Mouse (Mus musculus): ENCODE data around the gene Palm3. TPM values are rescaled to one million over a fixed set of nuclear protein-coding genes. Genes with fewer than 3 reads are reported as not detected.

Palm3 gene
- not detected for polyA plus RNA-seq (2014; fragmentation: Illumina TruSeq; extraction: RNeasy Lipid Tissue Mini Kit (QIAGEN cat#74804); ENCODE audit: low read depth, low replicate concordance)

DNA sequence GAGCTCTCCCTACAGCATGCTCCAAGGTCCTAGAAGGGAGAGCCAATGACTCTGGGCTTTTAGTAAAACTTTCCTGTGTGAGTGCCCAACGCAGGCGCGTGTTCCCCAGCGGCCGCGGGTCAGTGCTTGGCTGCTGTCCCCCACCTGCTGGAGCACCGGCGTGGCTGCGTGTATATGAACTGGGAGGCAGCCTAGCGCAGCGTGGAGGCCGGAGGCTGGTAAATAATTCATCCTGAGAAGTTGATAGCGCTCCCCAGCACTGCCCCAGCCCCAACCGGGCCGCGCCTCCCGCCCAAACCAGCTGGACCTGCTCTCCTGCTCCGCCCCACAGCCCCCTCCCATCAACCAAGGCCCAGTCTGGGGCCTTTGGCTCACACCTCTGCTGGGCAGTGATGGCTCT, at the start of gene Palm3:
TSS of gene Palm3 (plus strand) at position 376 of the 400 bp plus-strand sequence.

GRCm38 (mm10) chr8:83972150-83973120, 48.8 kb upstream of the Palm3 start, which contains the start of gene Prkaca:
Gene Prkaca, plus strand, starts transcription at chr8:83972993.

DNA sequence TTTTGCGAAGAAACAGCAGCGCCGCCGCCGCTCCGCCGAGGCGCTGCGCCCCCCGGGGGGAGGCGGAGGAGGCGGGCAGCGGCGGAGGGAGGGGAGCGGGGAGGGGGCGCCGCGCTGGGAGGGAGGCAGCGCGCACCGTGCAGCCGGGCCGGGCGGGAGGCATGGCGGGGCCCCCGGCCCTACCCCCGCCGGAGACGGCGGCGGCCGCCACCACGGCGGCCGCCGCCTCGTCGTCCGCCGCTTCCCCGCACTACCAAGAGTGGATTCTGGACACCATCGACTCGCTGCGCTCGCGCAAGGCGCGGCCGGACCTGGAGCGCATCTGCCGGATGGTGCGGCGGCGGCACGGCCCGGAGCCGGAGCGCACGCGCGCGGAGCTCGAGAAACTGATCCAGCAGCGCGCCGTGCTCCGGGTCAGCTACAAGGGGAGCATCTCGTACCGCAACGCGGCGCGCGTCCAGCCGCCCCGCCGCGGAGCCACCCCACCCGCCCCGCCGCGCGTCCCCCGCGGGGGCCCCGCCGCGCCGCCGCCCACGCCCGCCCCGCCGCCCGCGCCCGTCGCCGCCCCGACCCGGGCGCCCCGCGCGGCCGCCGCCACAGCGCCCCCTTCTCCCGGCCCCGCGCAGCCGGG, 23.6 kb upstream of the Palm3 start, which contains the start of gene Samd1:
TSS of gene Samd1 (plus strand) at position 162 of the 631 bp plus-strand sequence.

DNA sequence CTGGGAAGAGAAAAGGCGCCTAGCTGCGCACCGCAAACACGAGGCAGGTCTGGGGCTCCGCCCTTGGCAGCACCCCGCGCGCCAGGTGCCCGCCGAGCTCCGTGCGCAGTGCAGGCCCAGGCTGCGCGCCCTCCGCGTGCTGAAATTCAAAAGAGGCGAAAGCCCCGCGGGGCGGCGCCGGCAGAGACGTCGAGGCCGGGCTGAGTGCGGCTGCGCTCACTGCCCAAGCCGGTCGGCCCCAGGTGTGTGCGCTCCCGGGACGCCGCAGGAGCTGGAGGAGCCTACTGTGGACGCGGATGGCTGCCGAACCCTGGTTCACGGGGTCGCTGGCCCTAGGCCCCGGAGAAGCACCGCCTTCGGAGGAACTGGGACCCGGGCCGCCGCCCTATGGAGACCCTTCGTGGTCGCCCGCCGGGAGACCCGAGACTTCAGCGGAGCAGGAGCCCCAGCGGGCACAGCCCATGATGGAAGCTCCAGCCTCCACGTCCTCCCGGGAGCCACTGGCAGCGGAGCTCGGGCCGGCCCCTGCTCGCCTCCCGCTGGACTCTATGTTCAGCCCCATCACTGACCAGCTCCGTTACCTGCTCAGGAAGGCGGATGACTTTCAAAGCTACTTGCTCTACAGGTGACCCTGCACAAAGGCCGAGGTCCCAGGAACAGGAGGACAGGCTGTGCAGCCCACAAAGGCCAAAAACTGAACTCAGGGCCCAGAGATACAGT, 19.8 kb upstream of the Palm3 start, which contains the start of gene 1700067K01Rik:
TSS of gene 1700067K01Rik (plus strand) at position 222 of the 720 bp plus-strand sequence.

DNA sequence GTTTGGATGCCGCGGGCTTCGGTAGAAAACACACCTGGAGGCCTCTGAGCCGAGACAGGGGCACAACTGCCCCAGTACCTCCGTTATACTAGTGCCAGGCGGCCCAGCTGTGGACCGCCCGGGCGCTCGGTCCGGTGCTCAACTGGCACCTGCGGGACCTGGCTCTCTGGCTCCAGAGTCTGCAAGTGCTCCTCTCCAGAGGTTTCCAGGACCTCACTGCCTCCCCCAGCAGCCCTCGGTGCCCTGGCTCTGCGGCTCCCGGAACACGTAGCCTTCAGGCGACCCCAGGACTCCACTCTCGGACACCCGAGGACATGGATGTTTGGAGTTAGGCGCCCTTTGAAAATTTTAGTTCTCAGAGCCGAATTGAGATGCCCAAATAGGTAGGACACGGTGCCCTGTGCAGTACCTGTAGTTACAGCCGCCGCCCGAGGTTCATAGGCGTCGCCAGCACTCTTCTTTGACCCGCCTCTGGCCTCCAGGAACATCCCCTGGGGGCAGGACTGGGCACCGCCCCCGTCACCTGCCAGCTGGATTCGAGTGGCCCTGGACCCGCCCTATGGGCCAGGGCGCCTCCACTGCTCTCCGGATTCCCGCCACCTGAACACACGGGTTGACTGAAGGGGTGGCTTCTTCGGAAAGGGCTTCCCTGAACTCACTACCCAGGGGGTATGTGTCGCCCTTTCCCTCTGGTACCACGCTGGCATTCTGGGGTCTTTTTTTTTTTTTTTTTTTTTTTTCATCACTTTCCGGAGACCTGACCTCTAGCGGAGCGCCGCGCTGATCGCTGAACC, 9.4 kb upstream of the Palm3 start, which contains the start of gene 2210011C24Rik:
TSS of gene 2210011C24Rik (minus strand) at position 467 of the 794 bp plus-strand sequence.

DNA sequence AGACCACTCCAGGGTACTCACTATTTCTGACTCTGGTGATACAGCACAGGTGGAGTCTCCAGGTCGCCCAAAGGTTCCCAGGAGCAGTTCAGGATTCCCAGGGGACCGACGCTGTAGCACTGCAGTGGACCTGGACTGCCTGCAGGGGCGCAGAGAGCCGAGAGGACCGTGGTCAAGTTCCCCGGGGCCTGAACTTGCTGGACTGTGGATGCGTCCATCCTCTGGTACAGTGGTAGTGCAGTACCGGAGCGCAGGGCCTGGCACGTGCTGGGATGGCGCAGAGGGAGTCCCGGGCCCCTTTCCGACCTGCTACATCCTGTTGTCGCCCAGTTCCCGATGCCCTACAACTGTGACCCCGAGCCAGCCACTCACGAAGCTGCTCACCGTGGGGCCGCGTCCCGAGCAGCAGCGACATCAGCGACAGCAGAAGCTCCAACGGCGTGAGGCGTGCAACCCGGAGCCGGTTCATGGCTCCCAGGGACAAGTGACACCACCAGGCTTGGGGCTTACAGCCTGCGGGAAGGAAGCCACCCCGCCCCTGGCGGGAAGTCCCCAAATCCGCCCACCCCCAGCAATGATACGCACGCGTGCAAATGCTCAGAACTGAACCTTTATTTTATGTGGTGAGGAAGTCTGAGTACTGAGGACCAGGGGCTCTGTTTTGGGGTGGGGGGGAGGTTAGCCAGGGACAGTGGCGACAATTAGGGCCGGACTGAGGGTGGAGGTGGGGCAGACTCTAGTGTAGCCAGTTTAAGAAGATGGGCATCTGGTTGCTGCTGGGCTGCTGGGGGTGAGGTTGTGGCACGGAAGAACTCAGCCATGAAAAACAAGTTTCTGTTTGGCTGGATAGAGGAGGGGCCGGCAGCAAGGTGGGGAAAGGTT, 21.0 kb downstream of the Palm3 start, which contains the start of gene Il27ra:
TSS of gene Il27ra (minus strand) at position 524 of the 882 bp plus-strand sequence.

GRCm38 (mm10) chr8:84044900-84045299, 23.6 kb downstream of the Palm3 start, which contains the start of gene Rln3:
Gene Rln3, minus strand, starts transcription at chr8:84045000.

GRCm38 (mm10) chr8:84065037-84065436, 43.8 kb downstream of the Palm3 start, which contains the start of gene Gm10643:
Gene Gm10643, minus strand, starts transcription at chr8:84065137.

DNA sequence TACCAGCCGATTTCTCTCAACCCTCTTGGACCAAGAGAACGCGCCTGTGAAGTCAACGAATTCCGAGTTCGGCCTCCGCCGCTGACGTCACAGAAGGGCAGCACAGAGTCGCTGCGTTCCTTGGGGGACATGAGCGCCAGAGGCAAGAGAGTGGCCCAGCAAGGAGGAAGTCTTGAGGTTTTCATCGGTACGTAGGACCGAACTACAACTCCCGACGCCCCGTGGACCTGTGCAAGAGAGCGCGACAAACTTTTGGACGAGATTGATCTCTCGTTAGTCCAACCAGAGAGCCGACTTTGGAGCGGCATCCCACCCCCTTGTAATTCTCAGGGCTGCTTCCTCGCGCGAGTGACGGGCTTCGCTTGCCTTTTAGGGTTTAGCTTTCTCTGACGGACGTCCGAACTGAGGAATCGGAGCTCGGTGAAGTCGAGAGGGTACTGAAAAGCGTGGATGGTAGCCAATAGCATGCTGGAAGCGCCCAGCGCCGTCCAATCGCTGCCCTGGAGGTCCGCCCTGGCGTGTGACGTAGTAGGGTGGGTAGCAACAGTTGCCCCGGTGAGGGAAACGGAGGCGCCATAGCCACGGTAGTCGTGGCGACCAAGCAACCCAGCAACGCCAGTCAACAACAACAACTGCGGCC, 45.1 kb downstream of the Palm3 start, which contains the start of gene Rfx1:
TSS of gene Rfx1 (plus strand) at position 544 of the 640 bp plus-strand sequence.

Other genes with a start within 250 kb of the Palm3 start
- gene Adgrl1, start 121.4 kb upstream of the Palm3 start, polyA plus RNA-seq (2014; fragmentation: Illumina TruSeq; extraction: RNeasy Lipid Tissue Mini Kit (QIAGEN cat#74804); ENCODE audit: low read depth, low replicate concordance) = 0.42 TPM
- 1.1 TPM for gene Gm10644, start 66.3 kb upstream of the Palm3 start, polyA plus RNA-seq (2014; fragmentation: Illumina TruSeq; extraction: RNeasy Lipid Tissue Mini Kit (QIAGEN cat#74804); ENCODE audit: low read depth, low replicate concordance)
- not detected for gene Asf1b, start 66.0 kb upstream of the Palm3 start, polyA plus RNA-seq (2014; fragmentation: Illumina TruSeq; extraction: RNeasy Lipid Tissue Mini Kit (QIAGEN cat#74804); ENCODE audit: low read depth, low replicate concordance)
- 19.2 TPM for gene Prkaca, start 48.5 kb upstream of the Palm3 start, polyA plus RNA-seq (2014; fragmentation: Illumina TruSeq; extraction: RNeasy Lipid Tissue Mini Kit (QIAGEN cat#74804); ENCODE audit: low read depth, low replicate concordance)
- gene Samd1, start 23.8 kb upstream of the Palm3 start, polyA plus RNA-seq (2014; fragmentation: Illumina TruSeq; extraction: RNeasy Lipid Tissue Mini Kit (QIAGEN cat#74804); ENCODE audit: low read depth, low replicate concordance) = 1.4 TPM
- not detected for gene 1700067K01Rik, start 20.0 kb upstream of the Palm3 start, polyA plus RNA-seq (2014; fragmentation: Illumina TruSeq; extraction: RNeasy Lipid Tissue Mini Kit (QIAGEN cat#74804); ENCODE audit: low read depth, low replicate concordance)
- not detected for gene 2210011C24Rik, start 9.3 kb upstream of the Palm3 start, polyA plus RNA-seq (2014; fragmentation: Illumina TruSeq; extraction: RNeasy Lipid Tissue Mini Kit (QIAGEN cat#74804); ENCODE audit: low read depth, low replicate concordance)
- gene Il27ra, start 21.1 kb downstream of the Palm3 start, polyA plus RNA-seq (2014; fragmentation: Illumina TruSeq; extraction: RNeasy Lipid Tissue Mini Kit (QIAGEN cat#74804); ENCODE audit: low read depth, low replicate concordance) = 0.32 TPM
- gene Rln3, start 23.5 kb downstream of the Palm3 start, polyA plus RNA-seq (2014; fragmentation: Illumina TruSeq; extraction: RNeasy Lipid Tissue Mini Kit (QIAGEN cat#74804); ENCODE audit: low read depth, low replicate concordance) = not detected
- gene Gm10643, start 43.7 kb downstream of the Palm3 start, polyA plus RNA-seq (2014; fragmentation: Illumina TruSeq; extraction: RNeasy Lipid Tissue Mini Kit (QIAGEN cat#74804); ENCODE audit: low read depth, low replicate concordance) = 0.24 TPM
- 0.56 TPM for gene Rfx1, start 45.4 kb downstream of the Palm3 start, polyA plus RNA-seq (2014; fragmentation: Illumina TruSeq; extraction: RNeasy Lipid Tissue Mini Kit (QIAGEN cat#74804); ENCODE audit: low read depth, low replicate concordance)
- 0.48 TPM for gene Dcaf15, start 83.3 kb downstream of the Palm3 start, polyA plus RNA-seq (2014; fragmentation: Illumina TruSeq; extraction: RNeasy Lipid Tissue Mini Kit (QIAGEN cat#74804); ENCODE audit: low read depth, low replicate concordance)
- gene Podnl1, start 104.5 kb downstream of the Palm3 start, polyA plus RNA-seq (2014; fragmentation: Illumina TruSeq; extraction: RNeasy Lipid Tissue Mini Kit (QIAGEN cat#74804); ENCODE audit: low read depth, low replicate concordance) = 0.13 TPM
- gene Cc2d1a, start 126.5 kb downstream of the Palm3 start, polyA plus RNA-seq (2014; fragmentation: Illumina TruSeq; extraction: RNeasy Lipid Tissue Mini Kit (QIAGEN cat#74804); ENCODE audit: low read depth, low replicate concordance) = 0.79 TPM
- not detected for gene 4930432K21Rik, start 126.6 kb downstream of the Palm3 start, polyA plus RNA-seq (2014; fragmentation: Illumina TruSeq; extraction: RNeasy Lipid Tissue Mini Kit (QIAGEN cat#74804); ENCODE audit: low read depth, low replicate concordance)
- not detected for gene Nanos3, start 163.7 kb downstream of the Palm3 start, polyA plus RNA-seq (2014; fragmentation: Illumina TruSeq; extraction: RNeasy Lipid Tissue Mini Kit (QIAGEN cat#74804); ENCODE audit: low read depth, low replicate concordance)
- 0.13 TPM for gene Zswim4, start 215.6 kb downstream of the Palm3 start, polyA plus RNA-seq (2014; fragmentation: Illumina TruSeq; extraction: RNeasy Lipid Tissue Mini Kit (QIAGEN cat#74804); ENCODE audit: low read depth, low replicate concordance)
- gene D8Ertd738e, start 228.2 kb downstream of the Palm3 start, polyA plus RNA-seq (2014; fragmentation: Illumina TruSeq; extraction: RNeasy Lipid Tissue Mini Kit (QIAGEN cat#74804); ENCODE audit: low read depth, low replicate concordance) = 11.6 TPM
- gene Mri1, start 235.9 kb downstream of the Palm3 start, polyA plus RNA-seq (2014; fragmentation: Illumina TruSeq; extraction: RNeasy Lipid Tissue Mini Kit (QIAGEN cat#74804); ENCODE audit: low read depth, low replicate concordance) = 2.2 TPM
- 2.9 TPM for gene Ccdc130, start 248.9 kb downstream of the Palm3 start, polyA plus RNA-seq (2014; fragmentation: Illumina TruSeq; extraction: RNeasy Lipid Tissue Mini Kit (QIAGEN cat#74804); ENCODE audit: low read depth, low replicate concordance)

All from liver, adult 10 weeks (tissue).